Mouse (Mus musculus) thymus, adult 2 months (tissue): ENCODE measurements around the gene Matk. TPM values are rescaled to one million over a fixed set of nuclear protein-coding genes. Genes with fewer than 3 reads are reported as not detected.
"Not testable (repeated sequence)": the region's sequence is repeated elsewhere in the genome, so short reads cannot be mapped to it uniquely, and the experiment has no call there.

Experiments used
- DNase-seq: peaks from one replicate; pipeline ENCODE4 v3.0.0; 2021
- H3K27ac ChIP-seq: fragments of 200-500 bp; 2 replicates; pipeline ENCODE4 v1.5.1; 2012; ENCODE audit warnings: low read length, control low read depth; ENCODE audit not compliant: control insufficient read depth, insufficient read depth
- H3K27me3 ChIP-seq: fragments of 200-500 bp; 2 replicates; pipeline ENCODE4 v1.6.1; 2012; ENCODE audit warnings: mild to moderate bottlenecking, low read length, moderate library complexity, mixed read lengths; ENCODE audit not compliant: control insufficient read depth, insufficient read depth
- H3K36me3 ChIP-seq: fragments of 200-500 bp; 2 replicates; pipeline ENCODE4 v1.6.1; 2012; ENCODE audit warnings: mild to moderate bottlenecking, low read length, moderate library complexity; ENCODE audit not compliant: control insufficient read depth, insufficient read depth
- H3K4me1 ChIP-seq: fragments of 200-500 bp; replicated peaks from 2 replicates; pipeline ENCODE4 v1.6.1; 2012; ENCODE audit warnings: low read length; ENCODE audit not compliant: control insufficient read depth, insufficient read depth
- H3K4me3 ChIP-seq: fragments of 200-500 bp; 2 replicates; pipeline ENCODE4 v1.5.1; 2012; ENCODE audit warnings: mild to moderate bottlenecking, low read length, control low read depth, moderate library complexity; ENCODE audit not compliant: control insufficient read depth, insufficient read depth
- CTCF ChIP-seq: fragments of 200-500 bp; IDR thresholded peaks from 2 replicates; pipeline ENCODE4 v1.5.1; 2012; ENCODE audit warnings: mild to moderate bottlenecking, control low read depth, low read length, moderate library complexity, borderline replicate concordance; ENCODE audit not compliant: control insufficient read depth, poor library complexity, insufficient read depth; ENCODE audit errors: extremely low read depth
- POLR2A ChIP-seq: fragments of 200-500 bp; IDR thresholded peaks from 2 replicates; pipeline ENCODE4 v1.6.1; 2012; ENCODE audit warnings: mild to moderate bottlenecking, low read length, control low read depth, moderate library complexity; ENCODE audit not compliant: control insufficient read depth, poor library complexity, insufficient read depth; ENCODE audit errors: extremely low read depth
- WGBS: fragments of 180-500 bp; shearing (Covaris S2); methylation state at CpG from one replicate; pipeline ENCODE4 v1.1.7; 2018; 5-methylcytosine and 5-hydroxymethylcytosine counted together
- polyA plus RNA-seq: library from polyadenylated mRNA; depleted of rRNA; stranded (reverse); fragments of >200 nt; gene quantifications from 2 replicates; pipeline ENCODE4 v1.2.3, GENCODE M21; 2012; rRNA removed

Matk gene
- polyA plus RNA-seq = 19.5 and 21.0 TPM in 2 replicates

DNA sequence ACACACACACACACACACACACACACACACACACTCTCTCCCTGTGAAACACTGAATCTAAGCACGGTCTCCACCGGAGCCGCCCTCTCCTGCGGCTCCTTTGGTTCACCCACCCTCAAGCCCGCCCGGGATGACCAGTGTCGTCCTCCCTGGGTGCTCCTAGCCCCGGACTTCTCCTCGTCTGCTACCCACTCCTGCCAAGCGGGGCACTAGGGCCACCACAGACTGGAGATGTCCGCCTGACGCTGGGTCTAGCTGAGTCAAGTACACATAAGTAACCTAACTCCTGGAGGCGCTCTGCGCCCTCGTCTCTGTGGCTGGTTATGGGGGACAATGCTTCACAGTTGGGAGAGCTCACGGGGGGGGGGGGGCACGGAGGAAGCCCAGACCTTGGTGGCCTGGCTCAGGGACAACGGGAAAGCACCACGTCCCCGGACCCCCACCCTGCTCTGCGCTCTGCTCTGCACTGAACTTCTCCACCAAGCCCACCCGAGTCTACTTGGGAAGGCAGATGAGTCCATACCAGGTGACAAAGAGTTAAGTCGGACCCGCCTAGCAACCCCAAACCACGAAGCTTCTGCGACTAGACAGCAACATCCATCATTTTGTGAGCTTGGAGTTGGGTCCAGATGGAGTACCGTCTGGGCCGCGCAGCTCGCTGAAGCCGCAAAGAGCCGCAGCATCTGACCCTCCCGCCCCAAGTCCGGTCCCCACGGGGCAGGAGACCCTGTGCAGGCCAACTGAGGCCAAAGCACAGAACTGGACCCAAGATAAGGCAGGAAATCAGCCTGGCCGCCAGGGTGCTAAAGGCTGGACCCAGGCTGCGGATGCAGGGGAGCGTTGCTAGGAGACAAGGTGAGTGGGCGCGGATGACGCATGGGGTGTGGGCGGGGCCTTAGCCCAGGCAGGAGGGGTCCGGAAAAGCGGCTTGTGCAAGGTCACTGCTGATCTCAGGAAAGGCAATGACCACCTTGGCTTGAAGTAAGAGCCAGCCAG lies at the start of gene Matk:
TSS of gene Matk (plus strand) at position 512 of the 996 bp plus-strand sequence.
- peak; percentile 72 for DNase-seq
- TF ChIP-seq POLR2A (no peak), CTCF (no peak)
- 16% methylated on average over 44 of the region's 44 CpGs for WGBS
- H3K4me3 ChIP-seq = no peak within 1 kb of the TSS; the same call in 1 of the 2 replicates
- no peaks in the 10 kb centered on the region; the same call in 1 of the 2 replicates for H3K27me3 ChIP-seq
- H3K4me1 ChIP-seq = peaks cover 40% of the 10 kb centered on the region
- no peaks in the 10 kb centered on the region for H3K36me3 ChIP-seq
- H3K27ac ChIP-seq = no peak within 1 kb of the TSS

DNA sequence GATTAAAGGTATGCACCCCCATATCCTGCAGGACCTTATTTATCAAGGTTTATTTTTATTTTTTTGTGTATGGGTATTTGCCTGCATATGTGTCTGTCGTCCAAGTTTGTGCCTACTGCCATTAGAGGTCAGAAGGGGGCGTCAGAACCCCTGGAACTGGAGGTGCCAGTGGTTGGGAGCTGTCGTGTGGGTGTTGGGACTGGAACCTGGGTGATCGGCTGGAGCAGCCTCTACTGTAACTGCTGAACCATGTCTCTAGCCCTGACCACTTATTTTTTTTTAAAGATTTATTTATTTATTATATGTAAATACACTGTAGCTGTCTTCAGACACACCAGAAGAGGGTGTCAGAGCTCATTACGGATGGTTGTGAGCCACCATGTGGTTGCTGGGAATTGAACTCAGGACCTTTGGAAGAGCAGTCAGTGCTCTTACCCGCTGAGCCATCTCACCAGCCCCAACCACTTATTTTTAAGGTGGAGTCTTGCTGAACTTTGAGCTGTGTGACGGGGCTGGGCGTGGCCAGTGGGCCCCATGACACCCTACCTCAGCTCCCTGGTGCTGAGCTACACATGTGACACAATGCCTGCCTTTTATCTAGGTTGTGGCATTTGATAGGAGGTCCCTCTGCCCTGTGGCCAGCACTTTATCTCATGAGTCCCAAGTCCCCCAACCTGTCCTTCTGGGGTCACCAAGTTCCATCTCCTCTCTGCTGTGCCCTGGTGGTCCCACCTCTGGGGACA lies 49.6 kb upstream of the Matk start:
- H3K27me3 ChIP-seq = no peaks in the 10 kb centered on the region
- no peak overlapping the region for H3K4me3 ChIP-seq
- no peaks in the 10 kb centered on the region for H3K4me1 ChIP-seq
- H3K27ac ChIP-seq = no peak overlapping the region
- no peak for TF ChIP-seq CTCF
- no peak for TF ChIP-seq POLR2A
- WGBS = 84% methylated on average over 8 of the region's 8 CpGs
- H3K36me3 ChIP-seq = no peaks in the 10 kb centered on the region
- DNase-seq = no peak

GRCm38 (mm10) chr10:81204137-81204536 lies 48.6 kb upstream of the Matk start:
- Histone ChIP-seq H3K4me1 (no peaks in the 10 kb centered on the region), H3K27ac (no peak overlapping the region), H3K4me3 (no peak overlapping the region), H3K27me3 (no peaks in the 10 kb centered on the region), H3K36me3 (no peaks in the 10 kb centered on the region)
- WGBS = 89% methylated on average over 4 of the region's 4 CpGs
- no peak for DNase-seq
- TF ChIP-seq POLR2A (no peak), CTCF (no peak)

DNA sequence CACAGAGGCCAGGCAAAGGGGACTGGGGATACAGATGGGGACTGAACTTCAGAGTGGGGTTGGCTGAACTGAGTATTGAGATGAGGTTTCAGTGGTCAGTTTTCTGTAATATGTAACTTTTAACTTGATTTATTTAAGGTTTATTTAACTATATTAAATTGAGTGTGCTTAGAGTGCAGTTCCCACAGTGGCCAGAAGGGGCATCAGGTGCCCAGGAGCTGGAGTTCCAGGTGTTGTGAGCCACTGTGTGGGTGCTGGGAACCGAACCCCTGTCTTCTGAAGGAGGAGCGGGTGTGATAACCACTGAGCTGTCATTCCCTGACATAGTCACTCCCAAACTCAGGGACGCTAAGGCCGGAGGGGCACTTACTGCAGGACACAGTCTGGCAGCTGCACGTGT lies 42.6 kb upstream of the Matk start:
- Histone ChIP-seq H3K4me1 (no peaks in the 10 kb centered on the region), H3K36me3 (no peaks in the 10 kb centered on the region), H3K27me3 (no peaks in the 10 kb centered on the region), H3K27ac (no peak overlapping the region), H3K4me3 (no peak overlapping the region)
- no peak for DNase-seq
- TF ChIP-seq CTCF (no peak), POLR2A (no peak)
- WGBS = 97% methylated on average over 5 of the region's 5 CpGs

- TF ChIP-seq POLR2A (no peak), CTCF (no peak)
- H3K36me3 ChIP-seq = no peaks in the 10 kb centered on the region
- 86% methylated on average over 6 of the region's 6 CpGs for WGBS
Observed at GRCm38 (mm10) chr10:81216260-81216659, 36.5 kb upstream of the Matk start.

DNA sequence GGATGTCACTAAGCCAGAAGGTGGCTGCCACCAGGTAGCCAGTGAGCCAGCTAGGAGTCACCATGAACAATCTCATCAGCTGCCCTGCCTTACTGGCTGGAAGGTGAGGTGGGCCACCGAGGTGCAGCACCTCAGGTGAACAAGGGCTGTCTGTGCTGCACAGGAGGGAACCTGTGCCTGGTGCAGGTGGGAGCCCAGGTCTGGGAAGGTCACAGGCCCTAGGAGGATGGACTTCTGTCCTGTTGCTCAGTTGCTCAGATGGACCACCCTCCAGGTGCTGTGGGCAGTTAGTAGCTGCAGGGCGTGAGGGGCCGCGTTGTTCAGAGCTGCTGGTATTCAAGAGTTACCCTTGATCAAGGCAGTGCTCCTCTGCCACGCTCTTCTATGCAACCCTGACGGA lies 35.9 kb upstream of the Matk start:
- Histone ChIP-seq H3K4me1 (peaks cover 3% of the 10 kb centered on the region; the same call in 1 of the 2 replicates), H3K27ac (no peak overlapping the region), H3K27me3 (no peaks in the 10 kb centered on the region), H3K4me3 (no peak overlapping the region), H3K36me3 (no peaks in the 10 kb centered on the region)
- WGBS = 84% methylated on average over 6 of the region's 6 CpGs
- DNase-seq = no peak
- no peak for TF ChIP-seq POLR2A
- TF ChIP-seq CTCF = no peak

More at GRCm38 (mm10) chr10:81216260-81216659, 36.5 kb upstream of the Matk start:
- no peak for DNase-seq
- Histone ChIP-seq H3K4me3 (no peak overlapping the region), H3K27ac (no peak overlapping the region), H3K4me1 (no peaks in the 10 kb centered on the region), H3K27me3 (no peaks in the 10 kb centered on the region)

- not testable (repeated sequence) for H3K27ac ChIP-seq, H3K4me1 ChIP-seq, H3K36me3 ChIP-seq, H3K27me3 ChIP-seq, H3K4me3 ChIP-seq
- 16% methylated on average over 1 of the region's 1 CpGs for WGBS
- peak; percentile 46 for DNase-seq
Observed at GRCm38 (mm10) chr10:81217267-81217666, 35.5 kb upstream of the Matk start.
